14 mouse cellular contexts compared by ENCODE assay signal in the genomic region with DNA sequence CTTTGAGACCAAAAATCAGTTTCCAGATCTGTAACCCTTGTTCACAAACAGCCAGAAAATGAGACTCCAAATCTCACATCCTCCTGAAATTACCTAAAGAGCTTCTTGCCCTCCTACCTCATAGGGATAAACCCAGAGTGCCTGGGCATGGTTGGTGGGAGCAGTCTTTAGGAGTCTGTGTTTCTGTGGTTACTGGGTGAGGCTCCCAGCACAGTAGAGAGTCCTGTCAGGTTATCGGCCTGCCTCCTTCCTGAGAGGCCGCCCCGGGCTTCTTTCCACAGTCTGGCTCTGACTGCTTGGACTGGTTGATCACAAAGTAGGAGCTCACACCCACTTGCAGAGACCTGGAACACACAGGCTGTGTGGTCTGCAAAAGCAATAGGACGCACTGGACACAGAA.
"Had no signal": no experiment of that assay in that cellular context is flagged by ENCODE, and none has a peak within 500 bp of the region (broad histone marks: within the 10 kb centered on the region; RNA-seq: fewer than 3 reads in every experiment).

No protein-coding gene starts in this region.

- H3K27ac ChIP-seq: intestine, embryonic 15.5 days; limb, embryonic 15.5 days; midbrain, embryonic 10.5 days; stomach, embryonic 15.5 days had no signal

- H3K9me3 ChIP-seq: intestine, embryonic 15.5 days; limb, embryonic 15.5 days; midbrain, embryonic 10.5 days; stomach, embryonic 15.5 days had no signal

- H3K4me3 ChIP-seq: intestine, embryonic 15.5 days; limb, embryonic 15.5 days; midbrain, embryonic 10.5 days; myocyte; stomach, embryonic 15.5 days had no signal

- H3K9ac ChIP-seq: intestine, embryonic 15.5 days; limb, embryonic 15.5 days; lung, embryonic 14.5 days; stomach, embryonic 15.5 days had no signal

- H3K36me3 ChIP-seq: intestine, embryonic 15.5 days; limb, embryonic 15.5 days; midbrain, embryonic 10.5 days; stomach, embryonic 15.5 days had no signal

- DNase-seq: kidney, adult 18-20 months; kidney, postnatal 25 days; lung, postnatal 10 days; lung, postnatal 4 days; midbrain, embryonic 14.5 days; retina, postnatal 1 day; thymus, adult 2 months; thymus, postnatal 25 days had no signal

- H3K4me2 ChIP-seq: intestine, embryonic 15.5 days; limb, embryonic 15.5 days; lung, embryonic 14.5 days; stomach, embryonic 15.5 days had no signal

- H3K27me3 ChIP-seq: intestine, embryonic 15.5 days; limb, embryonic 15.5 days; stomach, embryonic 15.5 days had no signal

- ATAC-seq: intestine, embryonic 15.5 days had no signal
